Mouse (Mus musculus): ENCODE results near the gene Fbxw11. TPM values are rescaled to one million over a fixed set of nuclear protein-coding genes. Genes with fewer than 3 reads are reported as not detected.
A peak's percentile ranks its signal among the peaks of the same experiment; 100 is the strongest.

Fbxw11 gene
- polyA plus RNA-seq, 1 experiment: 13.8 TPM

DNA sequence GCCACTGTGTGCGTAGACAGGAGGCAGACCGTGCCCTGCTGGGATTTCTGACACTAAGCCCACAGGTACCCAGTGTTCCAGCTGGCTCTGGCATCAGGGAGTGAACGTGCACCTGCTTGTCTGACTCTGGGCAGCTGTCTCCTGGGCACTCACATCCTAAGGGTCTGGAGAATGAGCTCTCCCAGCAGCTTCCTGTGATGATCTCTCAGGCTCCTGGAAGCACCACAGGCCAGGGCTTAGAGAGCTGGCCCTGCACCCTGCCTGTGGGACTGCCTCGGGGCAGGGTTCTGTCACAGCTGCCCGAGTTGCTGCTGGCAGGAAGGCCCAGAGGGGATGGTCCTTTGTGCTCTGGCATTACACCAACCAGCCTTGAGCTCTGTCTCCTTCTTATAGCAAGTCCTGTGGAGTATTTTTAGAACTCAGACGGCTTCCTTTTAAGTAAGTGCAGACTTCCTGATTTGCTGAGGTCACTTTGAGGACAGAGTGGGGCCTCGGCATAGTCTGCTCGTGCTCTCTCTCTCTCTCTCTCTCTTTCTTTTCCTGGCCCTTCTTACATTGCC is 23.2 kb upstream of the Fbxw11 start:
- Histone ChIP-seq H3K36me3 (ENCODE audit: control insufficient read depth, insufficient read depth, low read length) (no peaks in the 10 kb centered on the region), H3K4me1 (ENCODE audit: control insufficient read depth, insufficient read depth, low read length) (peaks cover 2% of the 10 kb centered on the region; the same call in 1 of the 2 replicates), H3K27me3 (ENCODE audit: control insufficient read depth, insufficient read depth, low read length) (no peaks in the 10 kb centered on the region), H3K4me3 (ENCODE audit: control insufficient read depth, low read depth, low read length) (no peak overlapping the region), H3K27ac (ENCODE audit: control insufficient read depth, insufficient read depth, low read depth, low read length) (no peak overlapping the region)
- TF ChIP-seq CTCF (IDR thresholded peaks at IDR 0.05; ENCODE audit: control insufficient read depth, insufficient read depth, insufficient replicate concordance, low read depth, low read length): no peak
- TF ChIP-seq POLR2A (IDR thresholded peaks at IDR 0.05; ENCODE audit: control insufficient read depth, low read depth, low read length): no peak

GRCm38 (mm10) chr11:32619866-32620456 is 22.6 kb upstream of the Fbxw11 start:
- no peak for TF ChIP-seq POLR2A (IDR thresholded peaks at IDR 0.05; ENCODE audit: control insufficient read depth, low read depth, low read length)
- TF ChIP-seq CTCF (IDR thresholded peaks at IDR 0.05; ENCODE audit: control insufficient read depth, insufficient read depth, insufficient replicate concordance, low read depth, low read length): no peak
- Histone ChIP-seq H3K4me1 (ENCODE audit: control insufficient read depth, insufficient read depth, low read length) (peaks cover 2% of the 10 kb centered on the region; the same call in 1 of the 2 replicates), H3K36me3 (ENCODE audit: control insufficient read depth, insufficient read depth, low read length) (no peaks in the 10 kb centered on the region), H3K27me3 (ENCODE audit: control insufficient read depth, insufficient read depth, low read length) (no peaks in the 10 kb centered on the region), H3K4me3 (ENCODE audit: control insufficient read depth, low read depth, low read length) (no peak overlapping the region), H3K27ac (ENCODE audit: control insufficient read depth, insufficient read depth, low read depth, low read length) (no peak overlapping the region)

DNA sequence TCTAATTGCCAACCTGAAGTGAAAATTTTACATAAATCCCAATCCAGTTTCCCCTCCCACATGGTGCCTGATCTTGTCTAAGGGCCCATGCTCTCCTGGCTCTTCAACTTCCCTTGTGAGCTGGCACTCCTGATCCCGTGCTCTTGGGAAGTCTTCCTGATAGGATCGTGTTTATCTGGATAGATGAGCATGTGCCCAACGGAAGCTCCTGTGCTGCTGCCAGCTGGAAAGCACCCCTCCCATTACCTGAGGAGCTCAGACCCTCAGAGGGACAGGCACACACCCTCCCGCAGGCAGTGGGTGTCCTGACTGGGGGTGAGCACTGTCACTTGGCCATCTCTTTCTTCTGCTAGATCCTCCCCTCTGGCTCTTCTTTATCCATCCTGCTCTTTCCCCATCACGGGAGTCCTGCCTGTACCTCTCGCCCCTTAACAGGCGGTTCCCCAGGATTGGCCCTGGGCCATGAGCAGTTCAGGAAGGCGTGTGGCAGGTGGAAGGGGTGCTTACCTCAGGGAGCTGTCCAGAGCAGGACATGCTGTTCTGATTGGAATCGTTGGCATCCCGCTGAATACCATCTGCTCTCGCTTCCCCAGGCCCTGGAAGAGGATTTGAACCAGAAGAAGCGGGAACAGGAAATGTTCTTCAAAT is 20.6 kb upstream of the Fbxw11 start:
- no peak for TF ChIP-seq CTCF (IDR thresholded peaks at IDR 0.05; ENCODE audit: control insufficient read depth, insufficient read depth, insufficient replicate concordance, low read depth, low read length)
- no peak for TF ChIP-seq POLR2A (IDR thresholded peaks at IDR 0.05; ENCODE audit: control insufficient read depth, low read depth, low read length)
- H3K4me1 ChIP-seq (ENCODE audit: control insufficient read depth, insufficient read depth, low read length): peaks cover 2% of the 10 kb centered on the region; the same call in 1 of the 2 replicates
- no peak overlapping the region for H3K4me3 ChIP-seq (ENCODE audit: control insufficient read depth, low read depth, low read length)
- no peak overlapping the region for H3K27ac ChIP-seq (ENCODE audit: control insufficient read depth, insufficient read depth, low read depth, low read length)
- no peaks in the 10 kb centered on the region for H3K36me3 ChIP-seq (ENCODE audit: control insufficient read depth, insufficient read depth, low read length)
- no peaks in the 10 kb centered on the region for H3K27me3 ChIP-seq (ENCODE audit: control insufficient read depth, insufficient read depth, low read length)

DNA sequence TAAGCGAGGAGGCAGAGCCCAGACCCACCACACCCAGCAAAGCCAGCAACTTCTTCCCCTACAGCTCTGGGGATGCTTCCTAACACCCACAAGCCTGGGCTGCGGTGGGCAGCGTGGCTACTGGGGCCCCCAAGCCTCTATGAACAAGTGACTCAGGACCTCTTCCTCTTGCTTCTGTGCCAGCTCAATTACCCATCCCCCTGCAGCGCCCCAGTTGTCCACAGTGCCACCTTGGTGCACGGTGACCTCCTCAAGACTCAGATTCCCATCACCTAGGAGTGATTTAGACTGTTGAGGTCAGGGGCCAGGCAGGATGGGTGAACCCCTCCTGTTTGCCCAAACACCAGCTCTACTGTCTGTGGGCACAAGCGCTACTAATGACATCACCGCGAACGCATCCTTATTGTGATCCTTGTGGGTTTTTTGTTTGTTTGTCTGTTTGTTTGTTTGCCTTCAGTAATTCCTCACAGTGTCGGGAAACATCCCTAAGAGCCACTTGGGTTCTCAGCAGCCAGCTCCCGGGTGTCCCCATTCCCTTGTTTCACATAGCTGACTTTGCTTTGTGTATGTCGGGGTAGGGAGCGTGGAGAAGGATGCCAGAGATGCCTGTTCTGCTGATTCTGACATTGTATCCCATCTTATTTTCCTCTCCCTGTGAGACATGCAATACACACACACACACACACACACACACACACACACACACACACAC is 19.9 kb upstream of the Fbxw11 start:
- Histone ChIP-seq H3K27ac (ENCODE audit: control insufficient read depth, insufficient read depth, low read depth, low read length) (no peak overlapping the region), H3K36me3 (ENCODE audit: control insufficient read depth, insufficient read depth, low read length) (no peaks in the 10 kb centered on the region), H3K4me3 (ENCODE audit: control insufficient read depth, low read depth, low read length) (no peak overlapping the region), H3K4me1 (ENCODE audit: control insufficient read depth, insufficient read depth, low read length) (peaks cover 2% of the 10 kb centered on the region; the same call in 1 of the 2 replicates), H3K27me3 (ENCODE audit: control insufficient read depth, insufficient read depth, low read length) (no peaks in the 10 kb centered on the region)
- TF ChIP-seq POLR2A (IDR thresholded peaks at IDR 0.05; ENCODE audit: control insufficient read depth, low read depth, low read length): no peak
- no peak for TF ChIP-seq CTCF (IDR thresholded peaks at IDR 0.05; ENCODE audit: control insufficient read depth, insufficient read depth, insufficient replicate concordance, low read depth, low read length)

DNA sequence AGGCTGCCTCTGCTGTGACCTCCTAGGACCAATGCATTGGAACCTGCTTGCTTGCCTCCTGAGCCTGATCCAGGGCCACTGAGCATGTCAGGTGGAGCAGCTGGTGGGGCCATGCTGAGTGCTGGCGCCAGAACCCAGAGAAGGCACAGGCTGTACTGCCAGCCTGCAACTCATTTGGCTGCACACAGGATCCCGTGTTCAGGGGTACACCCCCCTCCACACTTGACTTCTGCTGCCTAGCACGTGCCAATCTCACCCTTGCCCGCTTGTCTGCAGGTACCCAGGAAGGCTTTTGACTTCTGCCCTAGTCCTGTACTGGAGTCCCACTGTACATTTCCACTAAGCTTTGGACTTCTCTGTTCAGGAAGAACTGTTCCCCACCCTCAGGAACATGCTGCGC is 19.3 kb upstream of the Fbxw11 start:
- TF ChIP-seq POLR2A (IDR thresholded peaks at IDR 0.05; ENCODE audit: control insufficient read depth, low read depth, low read length): no peak
- TF ChIP-seq CTCF (IDR thresholded peaks at IDR 0.05; ENCODE audit: control insufficient read depth, insufficient read depth, insufficient replicate concordance, low read depth, low read length): no peak
- H3K27ac ChIP-seq (ENCODE audit: control insufficient read depth, insufficient read depth, low read depth, low read length): no peak overlapping the region

DNA sequence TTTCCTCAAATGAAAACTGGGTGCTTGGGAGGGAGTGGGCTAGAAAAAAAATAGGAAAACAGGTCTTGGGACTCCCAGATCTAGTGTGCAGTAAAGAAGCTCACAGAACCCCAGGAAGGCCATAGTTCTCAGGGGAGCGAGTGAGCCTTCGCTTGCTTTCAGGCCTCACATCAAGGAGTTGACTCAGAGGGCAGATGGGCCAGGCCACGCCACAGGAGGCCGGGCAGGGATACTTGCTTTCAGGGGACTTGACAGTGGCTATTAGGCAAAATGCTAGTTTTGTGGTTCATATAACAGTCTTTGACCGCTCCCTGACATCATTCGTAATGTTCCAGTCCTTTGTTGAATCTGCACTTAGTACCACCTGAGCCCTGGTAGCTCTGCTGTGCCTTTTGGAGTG is 18.6 kb upstream of the Fbxw11 start:
- TF ChIP-seq POLR2A (IDR thresholded peaks at IDR 0.05; ENCODE audit: control insufficient read depth, low read depth, low read length) (no peak), CTCF (IDR thresholded peaks at IDR 0.05; ENCODE audit: control insufficient read depth, insufficient read depth, insufficient replicate concordance, low read depth, low read length) (no peak)
- Histone ChIP-seq H3K4me3 (ENCODE audit: control insufficient read depth, low read depth, low read length) (no peak overlapping the region), H3K4me1 (ENCODE audit: control insufficient read depth, insufficient read depth, low read length) (peaks cover 2% of the 10 kb centered on the region; the same call in 1 of the 2 replicates), H3K27ac (ENCODE audit: control insufficient read depth, insufficient read depth, low read depth, low read length) (no peak overlapping the region), H3K27me3 (ENCODE audit: control insufficient read depth, insufficient read depth, low read length) (no peaks in the 10 kb centered on the region), H3K36me3 (ENCODE audit: control insufficient read depth, insufficient read depth, low read length) (no peaks in the 10 kb centered on the region)

More for the DNA sequence above, 19.3 kb upstream of the Fbxw11 start:
- no peaks in the 10 kb centered on the region for H3K36me3 ChIP-seq (ENCODE audit: control insufficient read depth, insufficient read depth, low read length)
- peaks cover 2% of the 10 kb centered on the region; the same call in 1 of the 2 replicates for H3K4me1 ChIP-seq (ENCODE audit: control insufficient read depth, insufficient read depth, low read length)
- H3K4me3 ChIP-seq (ENCODE audit: control insufficient read depth, low read depth, low read length): no peak overlapping the region
- no peaks in the 10 kb centered on the region for H3K27me3 ChIP-seq (ENCODE audit: control insufficient read depth, insufficient read depth, low read length)

DNA sequence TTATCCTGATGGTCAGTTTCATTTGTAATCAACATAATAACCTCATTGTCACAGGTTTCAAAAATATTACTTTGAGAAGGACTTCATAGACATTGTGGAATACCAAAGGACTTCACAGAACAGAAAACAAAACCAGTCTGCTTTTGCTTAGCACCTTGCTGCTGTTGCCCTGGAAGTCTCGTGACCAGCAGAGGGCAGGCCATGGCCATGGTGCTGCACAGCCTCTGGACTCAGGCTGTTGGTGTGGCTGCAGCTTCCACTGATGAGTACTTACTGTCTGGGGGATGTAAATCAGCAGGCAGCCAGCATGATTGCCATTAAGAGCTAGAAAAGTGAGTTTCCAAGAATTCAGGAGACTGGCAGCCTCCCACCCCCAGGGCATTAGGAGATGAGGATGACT is 16.8 kb upstream of the Fbxw11 start:
- H3K36me3 ChIP-seq (ENCODE audit: control insufficient read depth, insufficient read depth, low read length): no peaks in the 10 kb centered on the region
- H3K27me3 ChIP-seq (ENCODE audit: control insufficient read depth, insufficient read depth, low read length): no peaks in the 10 kb centered on the region
- TF ChIP-seq POLR2A (IDR thresholded peaks at IDR 0.05; ENCODE audit: control insufficient read depth, low read depth, low read length) (no peak), CTCF (IDR thresholded peaks at IDR 0.05; ENCODE audit: control insufficient read depth, insufficient read depth, insufficient replicate concordance, low read depth, low read length) (peak; percentile 52; the same call in 1 of the 2 replicates)
- H3K27ac ChIP-seq (ENCODE audit: control insufficient read depth, insufficient read depth, low read depth, low read length): no peak overlapping the region
- H3K4me3 ChIP-seq (ENCODE audit: control insufficient read depth, low read depth, low read length): no peak overlapping the region
- H3K4me1 ChIP-seq (ENCODE audit: control insufficient read depth, insufficient read depth, low read length): no peaks in the 10 kb centered on the region
